In genomic region chr1:91365816-91366214, GRCm38 (mm10) we compare ENCODE assay signal across 9 mouse cellular contexts. TPM values are rescaled to one million over a fixed set of nuclear protein-coding genes. Genes with fewer than 3 reads are reported as not detected.
DNase-seq lines count a peak whose midpoint lies in the region; ATAC-seq and TF ChIP-seq lines count a peak whose summit lies in the region.
"Had no signal": no experiment of that assay in that cellular context is flagged by ENCODE, and none has a peak within 500 bp of the region (broad histone marks: within the 10 kb centered on the region; RNA-seq: fewer than 3 reads in every experiment).

No protein-coding gene starts in this region.

- H3K36me3 ChIP-seq in lung, embryonic 16.5 days (ENCODE audit: control insufficient read depth, insufficient read depth, low read length): peaks cover 3% of the 10 kb centered on the region; the same call in 1 of the 2 replicates
- peaks cover 13% of the 10 kb centered on the region for H3K36me3 ChIP-seq in forebrain, embryonic 13.5 days (ENCODE audit: poor library complexity, severe bottlenecking)
- H3K36me3 ChIP-seq in limb, embryonic 15.5 days: peaks cover 10% of the 10 kb centered on the region
- 0 out of 2 replicates have a peak, but pooled peaks cover 1% of the 10 kb centered on the region for H3K36me3 ChIP-seq in small intestine, adult 2 months (ENCODE audit: control insufficient read depth, insufficient read depth, low read length)

- TF ChIP-seq POLR2A in small intestine, adult 2 months (IDR thresholded peaks at IDR 0.05; ENCODE audit: low read depth, low read length): no peak

- peak overlapping the region; percentile 96 for H3K4me2 ChIP-seq in lung, embryonic 16.5 days (ENCODE audit: low read depth, low read length)
- H3K4me2 ChIP-seq in forebrain, embryonic 13.5 days: peak overlapping the region; percentile 79
- peak overlapping the region; percentile 96 for H3K4me2 ChIP-seq in limb, embryonic 15.5 days

- H3K27ac ChIP-seq in lung, embryonic 16.5 days (ENCODE audit: low read length): no peak overlapping the region
- no peak overlapping the region for H3K27ac ChIP-seq in forebrain, embryonic 13.5 days
- no peak overlapping the region for H3K27ac ChIP-seq in limb, embryonic 15.5 days
- H3K27ac ChIP-seq in small intestine, adult 2 months (ENCODE audit: insufficient read depth, low read depth, low read length): no peak overlapping the region
- H3K27ac ChIP-seq: left cerebral cortex, adult 2 months had no signal

- H3K4me1 ChIP-seq in lung, embryonic 16.5 days (replicated peaks; ENCODE audit: control insufficient read depth, insufficient read depth, low read length): peaks cover 4% of the 10 kb centered on the region; the same call in 1 of the 2 replicates
- peaks cover 10% of the 10 kb centered on the region for H3K4me1 ChIP-seq in forebrain, embryonic 13.5 days
- peaks cover 17% of the 10 kb centered on the region for H3K4me1 ChIP-seq in limb, embryonic 15.5 days
- peaks cover 29% of the 10 kb centered on the region for H3K4me1 ChIP-seq in small intestine, adult 2 months (ENCODE audit: control insufficient read depth, insufficient read depth, insufficient read length, low read length)

- no peak for DNase-seq in lung, postnatal 4 days
- no peak for DNase-seq in kidney, postnatal 36 days
- no peak for DNase-seq in spleen, postnatal 14 days (ENCODE audit: low spot score in 2 of 2)
- DNase-seq in adrenal gland, adult 8-10 months: no peak

- H3K27me3 ChIP-seq in lung, embryonic 16.5 days (ENCODE audit: control insufficient read depth, insufficient read depth, low read depth, low read length): no peaks in the 10 kb centered on the region
- H3K27me3 ChIP-seq in forebrain, embryonic 13.5 days: peaks cover 20% of the 10 kb centered on the region
- 0 out of 2 replicates have a peak, but pooled peaks cover 6% of the 10 kb centered on the region for H3K27me3 ChIP-seq in limb, embryonic 15.5 days
- no peaks in the 10 kb centered on the region for H3K27me3 ChIP-seq in small intestine, adult 2 months (ENCODE audit: control insufficient read depth, insufficient read depth, low read length)

- no peaks in the 10 kb centered on the region for H3K9me3 ChIP-seq in lung, embryonic 16.5 days (ENCODE audit: control insufficient read depth, low read length)
- H3K9me3 ChIP-seq in forebrain, embryonic 13.5 days (replicated peaks): peaks cover 5% of the 10 kb centered on the region; the same call in 1 of the 2 replicates
- no peaks in the 10 kb centered on the region for H3K9me3 ChIP-seq in limb, embryonic 15.5 days

- no peak for TF ChIP-seq CTCF in small intestine, adult 2 months (IDR thresholded peaks at IDR 0.05; ENCODE audit: extremely low read depth, insufficient read length, insufficient replicate concordance, low read depth, low read length)

- ATAC-seq in lung, embryonic 16.5 days (ENCODE audit: low read depth): peak; percentile 27; the same call in 1 of the 2 replicates
- 0 out of 2 replicates have a peak, but pooled peaks have one; percentile 4 for ATAC-seq in forebrain, embryonic 13.5 days
- ATAC-seq in limb, embryonic 15.5 days (ENCODE audit: insufficient number of reproducible peaks, low FRiP score, low TSS enrichment, low read depth): no peak

- peak overlapping the region; percentile 56 for H3K4me3 ChIP-seq in lung, embryonic 16.5 days (ENCODE audit: low read length)
- peak overlapping the region; percentile 42 for H3K4me3 ChIP-seq in forebrain, embryonic 13.5 days
- peak overlapping the region; percentile 48 for H3K4me3 ChIP-seq in limb, embryonic 15.5 days
- H3K4me3 ChIP-seq in small intestine, adult 2 months (ENCODE audit: low read depth, low read length): peak overlapping the region; percentile 71

- WGBS in lung, embryonic 16.5 days: 22% methylated on average over 8 of the region's 8 CpGs
- 36% methylated on average over 8 of the region's 8 CpGs for WGBS in forebrain, embryonic 13.5 days
- WGBS in limb, embryonic 15.5 days: 35% methylated on average over 8 of the region's 8 CpGs
- WGBS in small intestine, adult 2 months: 42% methylated on average over 8 of the region's 8 CpGs

- H3K9ac ChIP-seq in lung, embryonic 16.5 days (ENCODE audit: low read length): peak overlapping the region; percentile 77
- H3K9ac ChIP-seq in forebrain, embryonic 13.5 days: peak overlapping the region; percentile 61; the same call in 1 of the 2 replicates
- H3K9ac ChIP-seq in limb, embryonic 15.5 days: peak overlapping the region; percentile 48; the same call in 1 of the 2 replicates

RNA-seq across cellular contexts. Expression of gene Erfe, which starts 0.4 kb away (rescaled TPM):
- polyA plus RNA-seq in lung, embryonic 16.5 days (2015; fragmentation: Nextera tagmentation; extraction: Ambion mirVana): 1.6 and 2.2 TPM in 2 replicates
- polyA plus RNA-seq in forebrain, embryonic 13.5 days (2015; fragmentation: Nextera tagmentation; extraction: Ambion mirVana): 0.54 and 0.67 TPM in 2 replicates
- polyA plus RNA-seq in limb, embryonic 15.5 days (2015; fragmentation: Nextera tagmentation; extraction: Ambion mirVana): 1.6 and 2.1 TPM in 2 replicates
- 3.7 and 7.3 TPM in 2 replicates for polyA plus RNA-seq in small intestine, adult 2 months (2012; rRNA removed)
- total RNA-seq in adrenal gland, adult 8-10 months (2022): 1 to 10 TPM; 1.7 to 8.3 (median 4.8) TPM

RNA-seq across cellular contexts. Expression of gene Klhl30, which starts 15.0 kb away (rescaled TPM):
- 1.4 and 1.7 TPM in 2 replicates for polyA plus RNA-seq in lung, embryonic 16.5 days (2015; fragmentation: Nextera tagmentation; extraction: Ambion mirVana)
- 0.05 TPM in 1 of 2 replicates, not detected in the other for polyA plus RNA-seq in forebrain, embryonic 13.5 days (2015; fragmentation: Nextera tagmentation; extraction: Ambion mirVana)
- polyA plus RNA-seq in limb, embryonic 15.5 days (2015; fragmentation: Nextera tagmentation; extraction: Ambion mirVana): 2.1 and 7.7 TPM in 2 replicates
- 1.2 and 1.5 TPM in 2 replicates for polyA plus RNA-seq in small intestine, adult 2 months (2012; rRNA removed)
- 1 to 10 TPM; 2.2 to 3.0 (median 2.5) TPM for total RNA-seq in adrenal gland, adult 8-10 months (2022)

RNA-seq across cellular contexts. Expression of gene Ilkap, which starts 32.8 kb away (rescaled TPM):
- 133 and 139 TPM in 2 replicates for polyA plus RNA-seq in lung, embryonic 16.5 days (2015; fragmentation: Nextera tagmentation; extraction: Ambion mirVana)
- polyA plus RNA-seq in forebrain, embryonic 13.5 days (2015; fragmentation: Nextera tagmentation; extraction: Ambion mirVana): 162 and 181 TPM in 2 replicates
- 143 and 155 TPM in 2 replicates for polyA plus RNA-seq in limb, embryonic 15.5 days (2015; fragmentation: Nextera tagmentation; extraction: Ambion mirVana)
- polyA plus RNA-seq in small intestine, adult 2 months (2012; rRNA removed): 17.9 and 34.6 TPM in 2 replicates
- total RNA-seq in adrenal gland, adult 8-10 months (2022): 100 to 1,000 TPM in 3 of 4 experiments, 10 to 100 TPM in 1; 89.4 to 138 (median 108) TPM

RNA-seq across cellular contexts. Expression of gene Espnl, which starts 43.9 kb away (rescaled TPM):
- not detected in 2 replicates for polyA plus RNA-seq in lung, embryonic 16.5 days (2015; fragmentation: Nextera tagmentation; extraction: Ambion mirVana)
- 0.05 TPM in 1 of 2 replicates, not detected in the other for polyA plus RNA-seq in forebrain, embryonic 13.5 days (2015; fragmentation: Nextera tagmentation; extraction: Ambion mirVana)
- 0.04 TPM in 2 replicates for polyA plus RNA-seq in limb, embryonic 15.5 days (2015; fragmentation: Nextera tagmentation; extraction: Ambion mirVana)
- 0.10 and 0.13 TPM in 2 replicates for polyA plus RNA-seq in small intestine, adult 2 months (2012; rRNA removed)
- under 1 TPM in 3 of 4 experiments, not detected in 1; 0.09 to 0.25 (median 0.21) TPM for total RNA-seq in adrenal gland, adult 8-10 months (2022)

RNA-seq across cellular contexts. Expression of gene Hes6, which starts 48.0 kb away (rescaled TPM):
- 73.2 and 77.2 TPM in 2 replicates for polyA plus RNA-seq in lung, embryonic 16.5 days (2015; fragmentation: Nextera tagmentation; extraction: Ambion mirVana)
- polyA plus RNA-seq in forebrain, embryonic 13.5 days (2015; fragmentation: Nextera tagmentation; extraction: Ambion mirVana): 314 and 322 TPM in 2 replicates
- polyA plus RNA-seq in limb, embryonic 15.5 days (2015; fragmentation: Nextera tagmentation; extraction: Ambion mirVana): 73.6 and 91.2 TPM in 2 replicates
- 78.8 and 113 TPM in 2 replicates for polyA plus RNA-seq in small intestine, adult 2 months (2012; rRNA removed)
- 100 to 1,000 TPM; 178 to 376 (median 294) TPM for total RNA-seq in adrenal gland, adult 8-10 months (2022)
